Mouse (Mus musculus): ENCODE results near the gene Ppp4r4. TPM values are rescaled to one million over a fixed set of nuclear protein-coding genes. Genes with fewer than 3 reads are reported as not detected.

The Ppp4r4 gene
- total and polyA plus RNA-seq, 3 experiments: 0.06 to 0.37 (median 0.16) TPM

GRCm38 (mm10) chr12:103503300-103503699 lies 28.8 kb upstream of the Ppp4r4 start:
- no peak for DNase-seq
- Histone ChIP-seq H3K4me3 (no peak overlapping the region), H3K27me3 (ENCODE audit: control insufficient read depth, insufficient read depth, low read length) (no peaks in the 10 kb centered on the region), H3K4me1 (ENCODE audit: control insufficient read depth, insufficient read depth, low read length) (no peaks in the 10 kb centered on the region), H3K36me3 (ENCODE audit: control insufficient read depth, insufficient read depth, low read length) (no peaks in the 10 kb centered on the region), H3K27ac (no peak overlapping the region), H3K79me2 (replicated peaks; ENCODE audit: control insufficient read depth, insufficient read depth, low read length) (no peaks in the 10 kb centered on the region), H3K9ac (ENCODE audit: low read depth, low read length) (no peak overlapping the region)
- TF ChIP-seq EP300 (IDR thresholded peaks at IDR 0.05; ENCODE audit: insufficient read depth, low read depth, low read length) (no peak), POLR2A (IDR thresholded peaks at IDR 0.05; ENCODE audit: insufficient read depth, low read depth, low read length) (no peak)
- 62% methylated on average over 3 of the region's 3 CpGs for WGBS
- intact Hi-C loops (cut with DNase I): no loop called here

GRCm38 (mm10) chr12:103504402-103504801 lies 27.7 kb upstream of the Ppp4r4 start:
- Histone ChIP-seq H3K27me3 (ENCODE audit: control insufficient read depth, insufficient read depth, low read length) (no peaks in the 10 kb centered on the region), H3K4me3 (no peak overlapping the region), H3K79me2 (replicated peaks; ENCODE audit: control insufficient read depth, insufficient read depth, low read length) (no peaks in the 10 kb centered on the region), H3K27ac (no peak overlapping the region), H3K36me3 (ENCODE audit: control insufficient read depth, insufficient read depth, low read length) (no peaks in the 10 kb centered on the region), H3K9ac (ENCODE audit: low read depth, low read length) (no peak overlapping the region), H3K4me1 (ENCODE audit: control insufficient read depth, insufficient read depth, low read length) (no peaks in the 10 kb centered on the region)
- intact Hi-C loops (cut with DNase I): no loop called here
- TF ChIP-seq EP300 (IDR thresholded peaks at IDR 0.05; ENCODE audit: insufficient read depth, low read depth, low read length) (no peak), POLR2A (IDR thresholded peaks at IDR 0.05; ENCODE audit: insufficient read depth, low read depth, low read length) (no peak), CTCF (IDR thresholded peaks at IDR 0.05) (no peak)
- 82% methylated on average over 3 of the region's 3 CpGs for WGBS
- DNase-seq: no peak

GRCm38 (mm10) chr12:103508346-103508745 lies 23.7 kb upstream of the Ppp4r4 start:
- WGBS: 77% methylated on average over 4 of the region's 4 CpGs
- H3K27me3 ChIP-seq (ENCODE audit: control insufficient read depth, insufficient read depth, low read length): no peaks in the 10 kb centered on the region
- H3K79me2 ChIP-seq (replicated peaks; ENCODE audit: control insufficient read depth, insufficient read depth, low read length): no peaks in the 10 kb centered on the region
- intact Hi-C loops (cut with DNase I): no loop called here
- H3K4me1 ChIP-seq (ENCODE audit: control insufficient read depth, insufficient read depth, low read length): no peaks in the 10 kb centered on the region
- DNase-seq: no peak
- no peaks in the 10 kb centered on the region for H3K36me3 ChIP-seq (ENCODE audit: control insufficient read depth, insufficient read depth, low read length)
- no peak overlapping the region for H3K27ac ChIP-seq
- H3K9ac ChIP-seq (ENCODE audit: low read depth, low read length): no peak overlapping the region
- no peak overlapping the region for H3K4me3 ChIP-seq
- TF ChIP-seq CTCF (IDR thresholded peaks at IDR 0.05) (no peak), POLR2A (IDR thresholded peaks at IDR 0.05; ENCODE audit: insufficient read depth, low read depth, low read length) (no peak), EP300 (IDR thresholded peaks at IDR 0.05; ENCODE audit: insufficient read depth, low read depth, low read length) (no peak)

- H3K27ac ChIP-seq: no peak overlapping the region
- TF ChIP-seq CTCF (IDR thresholded peaks at IDR 0.05) (no peak), EP300 (IDR thresholded peaks at IDR 0.05; ENCODE audit: insufficient read depth, low read depth, low read length) (no peak), POLR2A (IDR thresholded peaks at IDR 0.05; ENCODE audit: insufficient read depth, low read depth, low read length) (no peak)
- 84% methylated on average over 8 of the region's 8 CpGs for WGBS
- H3K4me1 ChIP-seq (ENCODE audit: control insufficient read depth, insufficient read depth, low read length): no peaks in the 10 kb centered on the region
- no peaks in the 10 kb centered on the region for H3K36me3 ChIP-seq (ENCODE audit: control insufficient read depth, insufficient read depth, low read length)
- H3K79me2 ChIP-seq (replicated peaks; ENCODE audit: control insufficient read depth, insufficient read depth, low read length): no peaks in the 10 kb centered on the region
- DNase-seq: no peak
- H3K9ac ChIP-seq (ENCODE audit: low read depth, low read length): no peak overlapping the region
- H3K4me3 ChIP-seq: no peak overlapping the region
- intact Hi-C loops (cut with DNase I): no loop called here
- no peaks in the 10 kb centered on the region for H3K27me3 ChIP-seq (ENCODE audit: control insufficient read depth, insufficient read depth, low read length)
Observed at GRCm38 (mm10) chr12:103509893-103510292, 22.2 kb upstream of the Ppp4r4 start.

- H3K9ac ChIP-seq (ENCODE audit: low read depth, low read length): no peak overlapping the region
- no peaks in the 10 kb centered on the region for H3K36me3 ChIP-seq (ENCODE audit: control insufficient read depth, insufficient read depth, low read length)
- H3K4me1 ChIP-seq (ENCODE audit: control insufficient read depth, insufficient read depth, low read length): no peaks in the 10 kb centered on the region
- intact Hi-C loops (cut with DNase I): no loop called here
- 45% methylated on average over 2 of the region's 2 CpGs for WGBS
- no peak for TF ChIP-seq CTCF (IDR thresholded peaks at IDR 0.05)
- no peaks in the 10 kb centered on the region for H3K79me2 ChIP-seq (replicated peaks; ENCODE audit: control insufficient read depth, insufficient read depth, low read length)
- H3K4me3 ChIP-seq: no peak overlapping the region
- H3K27me3 ChIP-seq (ENCODE audit: control insufficient read depth, insufficient read depth, low read length): no peaks in the 10 kb centered on the region
- DNase-seq: no peak
- H3K27ac ChIP-seq: no peak overlapping the region
Observed at GRCm38 (mm10) chr12:103511586-103511985, 20.5 kb upstream of the Ppp4r4 start.

- H3K27ac ChIP-seq: no peak overlapping the region
- no peaks in the 10 kb centered on the region for H3K4me1 ChIP-seq (ENCODE audit: control insufficient read depth, insufficient read depth, low read length)
- intact Hi-C loops (cut with DNase I): no loop called here
- TF ChIP-seq POLR2A (IDR thresholded peaks at IDR 0.05; ENCODE audit: insufficient read depth, low read depth, low read length): no peak
- TF ChIP-seq EP300 (IDR thresholded peaks at IDR 0.05; ENCODE audit: insufficient read depth, low read depth, low read length): no peak
- TF ChIP-seq CTCF (IDR thresholded peaks at IDR 0.05): no peak
- no peaks in the 10 kb centered on the region for H3K27me3 ChIP-seq (ENCODE audit: control insufficient read depth, insufficient read depth, low read length)
- H3K79me2 ChIP-seq (replicated peaks; ENCODE audit: control insufficient read depth, insufficient read depth, low read length): no peaks in the 10 kb centered on the region
- no peak overlapping the region for H3K4me3 ChIP-seq
- no peaks in the 10 kb centered on the region for H3K36me3 ChIP-seq (ENCODE audit: control insufficient read depth, insufficient read depth, low read length)
- DNase-seq: no peak
- no peak overlapping the region for H3K9ac ChIP-seq (ENCODE audit: low read depth, low read length)
- WGBS: 56% methylated on average over 2 of the region's 2 CpGs
Observed at GRCm38 (mm10) chr12:103513039-103513438, 19.0 kb upstream of the Ppp4r4 start.

All from heart, adult 2 months (tissue).